Mouse (Mus musculus) heart, postnatal 0 days (tissue): Measurements from ENCODE around the gene Pik3ap1.

ENCODE experiments used
- CTCF ChIP-seq: IDR thresholded peaks from 2 replicates; pipeline ENCODE4 v1.5.1; 2016; ENCODE audit warnings: antibody characterized with exemption, control low read depth, low read depth
- EP300 ChIP-seq: IDR thresholded peaks from 2 replicates; pipeline ENCODE4 v1.6.1; 2016; ENCODE audit warnings: antibody characterized with exemption, low read depth

- TF ChIP-seq CTCF (no peak), EP300 (no peak)
These were observed 5.7 kb downstream of the Pik3ap1 start for GRCm38 (mm10) chr19:41379195-41379594.
